Mouse (Mus musculus): ENCODE data around the gene Adamts18. TPM values are rescaled to one million over a fixed set of nuclear protein-coding genes. Genes with fewer than 3 reads are reported as not detected.

The Adamts18 gene
- polyA plus RNA-seq, 1 experiment from 2014 or later, result 14.3 TPM

Other genes starting within 250 kb of the Adamts18 start
- 9.7 and 10.6 TPM in 2 replicates for gene Mon1b, start 213.2 kb downstream of the Adamts18 start, polyA plus RNA-seq (2015; fragmentation: Nextera tagmentation; extraction: Ambion mirVana)
- not detected in 2 replicates for gene Syce1l, start 205.5 kb downstream of the Adamts18 start, polyA plus RNA-seq (2015; fragmentation: Nextera tagmentation; extraction: Ambion mirVana)

All from forebrain, embryonic 13.5 days (tissue).